Mouse (Mus musculus) heart, postnatal 25 days (tissue): ENCODE measurements around the gene Tdg. TPM values are rescaled to one million over a fixed set of nuclear protein-coding genes. Genes with fewer than 3 reads are reported as not detected.
"Not testable (repeated sequence)": the region's sequence is repeated elsewhere in the genome, so short reads cannot be mapped to it uniquely, and the experiment has no call there.

Experiments used
- DNase-seq: peaks from one replicate; pipeline ENCODE4 v3.0.0; 2022; ENCODE audit warnings: low spot score
- intact Hi-C: fragments of 180-260 bp; cut with DNase I; formaldehyde crosslinking; loops from one replicate; pipeline ENCODE4 v1.15.1; 2025
- total RNA-seq, 2 experiments: library from RNA; stranded (reverse); gene quantifications; 2 replicates each; pipeline ENCODE4 v1.2.3; 2021

The Tdg gene
- total RNA-seq, result 10 to 100 TPM; 15.9 to 18.8 TPM

DNA sequence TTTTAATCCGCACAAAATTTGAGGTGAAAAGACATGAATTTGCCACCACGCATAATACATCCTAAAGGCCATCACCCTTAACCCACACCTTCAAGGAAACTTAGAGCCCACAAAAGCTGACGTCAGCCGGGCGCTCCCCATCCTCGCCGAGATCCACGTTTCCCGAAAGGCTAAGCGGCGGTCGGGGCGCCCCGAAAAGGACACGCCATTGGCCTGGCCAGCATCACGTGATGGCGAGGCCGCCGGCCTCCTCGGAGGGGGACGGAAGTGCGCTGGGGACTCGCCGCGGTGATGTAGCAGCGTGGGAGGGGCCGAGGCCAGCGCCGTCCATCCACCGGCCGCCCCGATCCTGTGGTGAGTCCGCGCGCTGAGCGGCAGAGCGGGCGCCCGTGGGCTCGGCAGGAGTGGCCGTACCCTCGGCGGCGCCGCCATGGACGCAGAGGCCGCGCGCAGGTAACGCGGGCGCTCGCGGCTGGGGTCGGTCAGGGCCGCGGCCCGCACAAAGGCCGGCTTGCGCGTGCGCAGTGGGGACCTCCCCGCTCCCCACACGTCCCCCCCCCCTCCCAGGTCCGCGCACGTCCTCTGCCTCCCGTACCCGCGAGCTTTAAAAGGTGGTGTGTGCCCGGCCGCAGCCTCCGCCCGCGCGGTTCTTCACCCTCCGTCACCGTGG is at the start of gene Tdg:
TSS of gene Tdg (plus strand) at position 243 of the 670 bp plus-strand sequence.
- intact Hi-C loops, result loop anchor here (10.0 kb wide), 2 partner anchors 915 to 1005 kb away; partner anchors contain the start of genes Ankrd24, Sirt6 and Washc4
- peak; percentile 87 for DNase-seq

DNA sequence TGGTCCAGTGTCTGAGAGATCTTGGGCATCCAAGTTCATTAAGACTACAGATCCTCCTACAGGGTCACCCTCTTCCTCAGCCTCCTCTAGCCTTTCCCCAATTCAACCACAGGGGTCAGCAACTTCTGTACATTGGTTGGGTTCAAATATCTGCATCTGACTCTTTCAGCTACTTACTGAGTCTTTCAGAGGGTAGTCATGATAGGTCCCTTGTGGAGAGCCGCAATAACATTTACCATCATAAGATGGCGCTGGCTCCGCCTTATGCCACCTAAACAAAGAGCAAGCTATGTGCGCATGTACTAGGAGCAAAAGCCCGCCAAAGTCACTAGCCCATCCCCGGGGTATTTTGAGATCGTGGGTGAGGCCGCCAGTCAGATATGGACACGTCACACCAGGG is 40.0 kb upstream of the Tdg start:
- DNase-seq, intact Hi-C loops: not testable (repeated sequence)

DNA sequence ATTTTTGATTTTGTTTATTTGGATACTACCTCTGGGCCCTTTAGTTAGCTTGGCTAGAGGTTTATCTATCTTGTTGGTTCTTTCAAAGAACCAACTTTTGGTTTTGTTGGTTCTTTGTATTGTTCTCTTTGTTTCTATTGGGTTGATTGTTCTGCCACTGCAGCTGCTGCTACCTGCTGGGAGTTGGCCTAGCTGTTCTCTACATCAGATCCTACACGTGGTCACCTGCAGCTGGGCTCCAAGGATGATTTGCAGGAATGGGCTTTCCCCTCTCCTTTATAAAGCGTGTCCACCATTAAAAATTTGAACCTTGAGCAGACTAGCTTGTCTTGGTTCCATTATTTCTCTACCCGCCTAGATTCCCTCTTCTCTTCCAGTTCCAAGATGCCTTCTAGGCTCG is 35.2 kb upstream of the Tdg start:
- intact Hi-C loops, DNase-seq: not testable (repeated sequence)

DNA sequence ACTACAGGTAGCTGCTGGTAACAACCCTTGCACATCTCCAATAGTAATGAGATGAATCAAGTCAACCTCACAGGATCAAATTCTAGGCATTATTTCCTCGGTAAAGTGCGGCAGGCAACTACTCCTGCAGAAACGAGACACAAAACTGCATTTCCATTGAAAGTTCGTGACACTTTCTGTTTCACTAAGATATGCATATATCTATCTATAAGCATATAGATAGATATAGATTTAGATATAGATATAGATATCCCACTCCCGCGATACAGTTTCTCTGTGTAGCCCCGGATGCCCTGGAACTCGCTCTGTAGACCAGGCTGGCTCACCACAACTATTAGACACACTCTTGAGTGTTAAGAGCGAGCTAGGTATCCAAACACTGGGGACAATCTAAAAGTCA is 7.4 kb upstream of the Tdg start:
- no peak for DNase-seq
- intact Hi-C loops, result loop anchor here (10.0 kb wide), 2 partner anchors 923 to 997 kb away; partner anchors contain the start of genes Ankrd24, Sirt6 and Washc4

DNA sequence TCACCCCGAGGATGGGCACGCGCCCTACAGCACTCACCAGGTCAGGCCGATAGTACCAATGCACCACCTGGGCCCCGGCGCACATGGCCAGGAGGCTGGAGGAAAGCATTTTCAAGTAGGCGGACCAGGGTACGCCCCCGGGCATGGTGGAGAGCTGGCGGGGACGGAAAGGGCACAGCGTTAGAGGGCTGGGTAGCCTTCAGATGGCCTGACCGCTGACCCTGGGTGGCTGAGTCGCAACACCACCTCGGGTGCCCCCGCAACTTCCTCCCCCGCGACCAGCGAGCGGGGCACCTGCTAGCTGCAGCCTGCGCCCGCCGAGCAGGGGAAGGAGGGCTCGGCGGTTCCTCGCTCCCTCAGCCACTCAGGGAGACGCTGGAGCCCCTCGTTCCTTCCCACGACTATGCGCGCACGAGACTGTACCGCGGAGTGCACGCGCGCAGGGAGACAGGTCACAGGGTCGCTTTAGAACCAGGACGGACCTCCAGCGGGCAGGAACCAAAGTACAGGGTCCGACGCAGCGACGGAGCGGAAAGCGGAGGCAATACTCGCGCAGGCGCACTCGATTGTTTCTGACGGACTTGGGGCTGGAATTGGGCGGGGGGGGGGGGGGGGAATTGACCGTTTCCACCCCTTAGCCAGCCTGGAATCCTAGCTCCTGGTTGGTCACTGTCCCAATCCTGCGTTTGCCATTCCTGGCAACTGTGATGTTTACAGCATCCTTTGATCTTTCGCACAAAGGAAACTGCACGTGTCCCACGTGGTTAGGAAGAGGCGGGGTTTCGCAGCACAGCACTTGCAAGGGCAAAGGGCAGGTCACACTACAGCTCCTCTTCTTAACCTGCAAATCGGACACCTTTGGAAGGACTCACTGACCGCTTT is 6.7 kb upstream of the Tdg start, which contains the start of gene 1190007I07Rik:
TSS of gene 1190007I07Rik (minus strand) at position 558 of the 882 bp plus-strand sequence.
- DNase-seq, result peak; percentile 63
- intact Hi-C loops, result loop anchor here (10.0 kb wide), 2 partner anchors 922 to 998 kb away; partner anchors contain the start of genes Ankrd24, Sirt6 and Washc4

DNA sequence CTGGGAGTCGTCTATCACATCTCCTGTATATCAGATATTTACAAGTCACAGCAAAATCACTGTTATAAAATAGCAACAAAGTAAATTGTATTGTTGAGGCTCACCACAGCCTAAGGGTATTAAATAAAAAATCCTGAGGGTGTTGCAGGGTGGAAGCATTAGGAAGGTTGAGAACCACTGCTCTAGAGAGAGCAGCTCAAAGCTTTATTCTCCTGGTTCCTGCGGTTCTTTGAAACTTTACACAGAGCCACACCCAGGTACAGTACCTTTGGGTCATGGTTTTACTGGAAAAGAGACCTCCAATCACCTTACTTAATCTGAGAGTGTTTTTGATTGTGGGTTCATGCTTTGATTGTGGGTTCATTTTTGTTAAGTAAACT is 6.1 kb upstream of the Tdg start:
- DNase-seq, result not testable (repeated sequence)
- intact Hi-C loops, result loop anchor here (10.0 kb wide), 2 partner anchors 921 to 999 kb away; partner anchors contain the start of genes Ankrd24, Sirt6 and Washc4

DNA sequence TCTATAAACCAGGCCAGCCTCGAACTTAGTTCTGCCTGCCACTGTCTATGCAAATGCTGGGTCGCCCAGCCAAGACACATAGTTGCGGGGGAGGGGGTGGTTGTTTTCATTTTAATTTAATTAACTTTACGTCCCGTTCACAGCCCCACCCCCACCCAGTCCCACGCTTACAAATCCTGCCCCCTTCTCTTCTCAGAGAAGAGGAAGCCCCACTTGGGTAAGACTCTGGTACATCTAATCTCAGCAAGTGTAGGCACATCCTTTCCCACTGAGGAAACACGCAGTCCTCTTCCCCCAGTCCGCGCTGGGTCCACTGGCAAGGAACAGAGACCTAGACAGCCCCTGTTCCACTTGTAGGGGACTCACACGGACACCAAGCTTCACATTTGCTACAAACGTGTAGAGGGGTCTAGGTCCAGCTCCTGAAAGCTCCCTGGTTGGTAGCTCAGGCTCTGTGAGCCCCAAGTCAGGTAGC is 480 bp upstream of the Tdg start:
- no peak for DNase-seq
- intact Hi-C loops, result loop anchor here (10.0 kb wide), 2 partner anchors 916 to 1004 kb away; partner anchors contain the start of genes Ankrd24, Sirt6 and Washc4

DNA sequence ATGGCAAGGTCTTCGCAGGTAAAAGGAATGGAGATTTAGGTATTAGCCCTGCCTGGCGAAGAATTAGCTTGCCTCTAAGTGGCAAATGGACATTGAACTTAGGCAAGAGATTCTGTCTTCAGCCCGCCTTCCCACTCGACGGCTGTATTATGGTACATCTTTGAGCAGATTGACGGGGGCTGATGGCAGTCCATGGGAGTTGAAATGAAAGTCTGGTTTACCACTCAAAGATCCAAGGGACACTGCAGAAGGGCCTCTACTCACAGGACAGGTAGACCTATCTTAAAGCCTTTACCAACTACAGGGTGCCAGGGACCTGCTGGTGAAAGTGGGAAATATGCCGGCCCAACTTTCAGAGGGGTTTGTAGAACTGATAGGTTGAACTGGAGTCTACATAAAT is 869 bp downstream of the Tdg start:
- DNase-seq, result no peak
- intact Hi-C loops, result no loop called here

DNA sequence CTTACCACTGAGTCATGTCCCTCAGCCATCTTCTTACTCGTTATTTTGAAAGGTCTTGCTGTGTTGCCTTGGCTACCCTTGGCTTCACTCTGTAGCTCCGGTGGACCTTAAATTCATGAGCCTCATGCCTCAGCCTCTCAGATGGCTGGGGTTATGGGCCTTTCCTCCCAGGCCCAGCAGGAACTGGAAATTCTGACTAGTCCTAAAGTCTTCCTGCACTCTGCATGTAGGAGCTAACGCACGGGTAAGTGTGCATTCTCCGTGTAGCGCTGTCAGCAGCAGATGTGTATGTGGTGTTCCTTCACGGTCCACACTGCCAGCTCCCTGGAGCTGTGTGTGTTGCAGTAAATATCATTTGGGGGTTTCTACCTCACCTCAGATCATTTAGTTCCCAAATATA is 1.5 kb downstream of the Tdg start:
- DNase-seq, result no peak
- intact Hi-C loops, result no loop called here

DNA sequence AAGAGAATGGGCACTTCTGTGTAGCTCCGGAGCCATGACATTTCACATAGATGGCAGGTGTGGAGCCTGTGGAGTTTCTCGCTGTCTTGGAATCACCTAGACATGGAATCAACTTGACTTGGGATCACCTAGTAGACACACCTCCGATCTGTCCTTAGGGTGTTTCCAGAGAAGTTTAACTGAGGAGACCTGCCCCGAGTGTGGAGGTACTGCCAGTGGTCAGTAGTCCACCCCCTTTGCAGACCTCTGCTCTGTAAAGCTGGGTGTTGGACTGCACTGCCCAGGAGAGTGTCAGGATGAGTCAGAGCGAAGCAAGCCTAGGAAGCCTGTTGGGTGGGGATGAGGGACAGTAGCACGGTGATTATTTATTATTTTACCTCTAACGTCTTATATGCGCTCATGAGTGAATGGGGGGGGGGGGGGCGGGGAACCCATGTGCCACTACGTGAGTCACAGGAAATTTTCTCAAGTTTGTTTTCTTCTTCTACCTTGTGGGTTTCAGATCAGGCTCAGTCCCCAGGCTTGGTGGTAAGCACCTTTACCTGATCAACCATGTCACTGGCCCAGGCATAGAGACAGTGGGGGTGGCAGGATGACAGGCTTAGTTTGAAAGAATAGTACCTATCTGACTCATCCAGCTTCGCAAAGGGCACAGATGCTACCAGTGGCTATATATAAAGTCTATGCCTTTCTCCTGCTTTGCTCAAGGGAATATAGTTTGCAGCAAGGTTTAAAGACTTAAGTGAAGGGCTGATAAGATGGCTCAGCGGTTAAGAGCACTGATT is 3.1 kb downstream of the Tdg start:
- no peak for DNase-seq
- intact Hi-C loops, result loop anchor here (2.0 kb wide), 1 partner anchor 66 kb away; no protein-coding TSS in a partner anchor

DNA sequence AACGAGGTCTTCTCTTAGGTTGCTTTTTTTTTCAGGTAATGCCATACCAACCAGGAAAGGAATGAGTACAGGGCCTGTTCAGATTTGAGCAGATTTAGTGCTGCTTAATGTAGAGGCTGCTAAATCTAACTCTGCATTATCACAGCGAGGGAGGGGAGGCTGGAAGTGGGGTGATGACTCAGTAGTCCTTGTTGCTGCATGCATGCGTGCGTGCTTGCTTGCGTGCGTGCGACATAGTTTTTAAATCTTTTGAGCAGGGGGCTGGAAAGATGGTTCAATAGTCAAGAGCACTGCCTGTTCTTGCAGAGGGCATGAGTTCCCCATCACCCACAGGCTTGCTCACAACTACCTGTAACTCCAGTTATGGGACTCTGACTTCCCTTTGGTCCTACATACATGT is 4.7 kb downstream of the Tdg start:
- intact Hi-C loops, result no loop called here
- DNase-seq, result no peak

DNA sequence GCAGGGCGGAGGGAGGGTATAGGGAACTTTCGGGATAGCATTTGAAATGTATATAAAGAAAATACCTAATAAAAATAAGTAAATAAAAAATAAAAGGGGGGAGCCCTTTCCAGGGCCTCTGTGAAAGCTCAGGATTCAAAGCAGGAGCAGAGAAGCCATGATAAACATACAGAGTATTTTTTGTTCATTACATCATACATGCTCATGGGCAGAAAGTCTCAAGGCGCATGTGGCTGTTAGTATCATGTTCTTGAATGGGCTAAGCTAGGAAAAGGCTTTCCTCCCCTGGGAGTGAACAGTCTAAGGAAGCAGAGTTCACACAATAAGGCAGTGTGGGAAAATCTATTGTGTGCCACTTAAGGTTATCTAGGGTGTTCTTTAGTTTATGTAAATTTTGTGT is 6.7 kb downstream of the Tdg start:
- no peak for DNase-seq
- intact Hi-C loops, result no loop called here

DNA sequence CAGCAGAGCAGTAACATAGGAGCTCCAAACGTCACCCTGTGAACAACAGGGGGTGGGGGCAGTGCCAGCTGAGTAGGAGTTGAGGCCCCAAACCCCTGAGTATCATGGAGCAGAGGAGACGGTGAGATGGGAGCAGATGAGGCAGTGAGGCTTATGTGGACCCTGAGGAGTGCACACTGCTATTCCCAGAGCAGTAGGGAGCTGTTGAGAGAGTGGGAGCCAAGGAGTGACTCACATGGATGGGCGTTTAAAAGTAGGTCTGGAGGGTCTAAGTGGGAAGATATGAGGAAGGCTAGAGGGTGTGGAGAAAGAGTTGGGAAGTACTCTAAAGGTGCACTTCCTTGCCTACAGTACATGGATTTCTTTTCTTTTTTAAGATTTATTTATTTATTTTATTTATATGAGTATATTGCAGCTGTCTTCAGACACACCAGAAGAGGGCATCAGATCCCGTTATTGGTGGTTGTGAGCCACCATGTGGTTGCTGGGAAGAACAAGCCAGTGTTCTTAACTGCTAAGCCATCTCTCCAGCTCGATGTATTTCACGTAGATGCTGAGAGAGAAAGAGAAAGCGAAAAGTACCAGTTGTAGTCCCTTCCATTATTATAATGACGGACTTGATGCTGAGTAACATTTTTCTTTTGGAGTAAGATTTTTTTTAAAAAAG is 9.5 kb downstream of the Tdg start:
- intact Hi-C loops, result no loop called here
- DNase-seq, result no peak

DNA sequence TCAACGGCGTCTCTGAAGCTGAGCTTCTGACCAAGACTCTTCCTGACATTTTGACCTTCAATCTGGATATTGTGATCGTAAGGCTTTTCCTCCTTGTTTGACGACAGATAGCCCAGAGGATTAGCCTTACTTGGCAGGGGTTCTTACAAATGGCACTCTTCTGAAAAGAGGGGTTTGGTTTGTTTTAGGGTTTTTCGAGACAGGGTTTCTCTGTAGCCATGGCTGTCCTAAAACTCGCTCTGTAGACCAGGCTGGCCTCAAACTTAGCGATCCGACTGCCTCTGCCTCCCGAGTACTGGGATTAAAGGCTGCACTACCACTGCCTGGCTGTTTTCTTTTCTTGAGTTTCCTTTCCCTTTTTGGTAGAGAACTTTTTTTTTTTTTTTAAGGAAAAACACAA is 11.9 kb downstream of the Tdg start:
- no peak for DNase-seq
- intact Hi-C loops, result no loop called here

DNA sequence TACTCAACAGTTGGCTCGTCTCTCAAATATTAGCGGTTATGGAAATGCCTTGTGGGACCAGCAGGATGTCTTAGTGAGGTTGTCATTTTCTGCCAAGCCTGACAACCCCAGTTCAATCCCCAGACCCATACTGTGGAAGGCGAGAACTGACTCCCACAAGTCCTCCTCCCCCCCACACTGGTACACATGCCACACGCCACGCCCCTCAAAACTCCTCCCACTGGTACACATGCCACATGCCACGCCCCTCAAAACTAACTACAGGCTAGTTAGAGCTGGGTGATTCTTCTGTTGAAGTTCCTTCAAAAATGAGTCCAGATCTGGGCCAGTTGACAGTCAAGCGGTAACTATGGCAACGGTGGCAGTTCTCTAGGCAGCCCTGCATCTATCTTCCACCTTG is 16.5 kb downstream of the Tdg start:
- DNase-seq, result no peak
- intact Hi-C loops, result no loop called here

DNA sequence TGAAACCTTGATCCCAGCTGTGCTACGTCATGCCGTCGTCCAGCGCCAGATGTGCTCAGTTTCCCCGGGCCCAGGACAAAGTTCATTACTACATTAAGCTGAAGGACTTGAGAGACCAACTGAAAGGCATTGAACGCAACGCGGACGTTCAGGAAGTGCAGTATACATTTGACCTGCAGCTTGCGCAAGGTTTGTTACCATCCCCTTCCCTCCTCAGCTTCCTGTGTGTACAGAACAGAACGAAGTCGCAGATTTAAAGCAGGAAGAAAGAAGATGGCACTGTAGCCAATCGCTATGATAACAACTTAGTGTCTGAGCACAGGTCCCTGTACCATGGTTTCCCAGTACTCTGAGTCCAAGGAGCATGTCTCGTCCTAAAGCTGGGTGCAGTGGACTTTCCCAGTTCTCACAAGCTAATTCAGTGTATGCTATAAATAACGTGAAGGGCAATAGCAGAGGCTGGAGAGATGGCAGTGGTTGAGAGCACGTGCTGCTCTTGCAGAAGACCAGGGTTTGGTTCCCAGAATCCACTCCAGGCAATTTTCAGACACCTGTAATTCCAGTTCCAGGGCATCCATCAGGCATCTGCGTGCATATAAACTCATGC is 17.7 kb downstream of the Tdg start:
- DNase-seq, result no peak
- intact Hi-C loops, result no loop called here

DNA sequence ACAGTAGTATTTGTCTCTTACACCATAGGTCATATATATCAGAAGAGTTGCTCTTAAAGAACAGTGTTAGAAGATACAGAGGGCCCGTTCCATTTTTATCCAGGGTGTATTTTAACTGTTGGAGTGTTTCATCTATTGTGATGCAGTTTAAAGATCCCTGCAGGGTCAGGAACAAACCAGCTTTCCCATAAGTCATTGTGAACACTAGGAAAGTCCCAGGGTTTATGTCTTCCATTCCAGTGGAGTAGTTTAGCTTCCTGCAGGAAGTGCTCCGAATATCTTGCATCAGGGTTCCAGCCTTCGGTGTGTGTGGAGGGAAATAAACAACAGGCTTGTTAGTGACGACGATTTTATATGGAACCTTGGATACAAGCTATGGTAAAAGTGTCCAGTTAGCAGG is 21.6 kb downstream of the Tdg start:
- intact Hi-C loops, result no loop called here
- DNase-seq, result no peak

DNA sequence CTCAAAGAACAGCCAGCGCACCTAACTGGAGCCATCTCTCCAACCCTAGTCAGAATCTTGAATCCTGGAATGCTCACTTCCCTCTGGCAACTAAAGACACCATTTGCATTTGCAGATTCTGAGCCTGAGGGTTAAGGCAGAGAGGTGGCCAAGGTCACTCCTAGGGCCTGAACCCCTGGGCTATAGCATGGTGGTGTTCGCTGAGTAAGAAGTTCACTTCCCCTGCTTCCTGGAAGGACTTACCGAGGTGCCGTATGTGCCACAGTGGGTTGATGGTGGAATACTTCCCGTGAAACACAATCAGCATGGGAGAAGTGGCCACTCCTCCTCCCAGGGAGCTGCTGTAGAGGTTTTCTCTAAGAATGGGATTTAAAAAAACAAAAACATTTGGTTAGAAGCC is 23.0 kb downstream of the Tdg start:
- no peak for DNase-seq
- intact Hi-C loops, result no loop called here

DNA sequence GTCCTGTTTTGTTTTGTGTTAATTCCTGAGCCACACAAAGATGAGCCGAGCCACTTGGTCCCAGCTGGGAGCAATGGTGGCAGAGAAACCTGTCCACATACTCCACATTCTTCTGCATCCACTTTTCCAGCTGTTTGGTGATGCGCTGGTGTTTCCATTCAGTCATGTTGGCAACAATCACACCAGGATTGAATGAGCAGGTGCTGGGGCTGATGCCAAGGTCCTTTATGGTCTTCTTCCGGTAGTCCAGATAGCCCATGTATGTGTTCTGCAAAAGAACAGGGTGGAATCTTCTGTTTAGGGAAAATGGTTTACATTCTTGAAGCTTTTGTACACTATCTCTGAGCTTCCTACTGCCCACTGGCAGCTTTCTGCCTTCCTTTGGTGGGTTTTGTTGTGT is 25.0 kb downstream of the Tdg start:
- intact Hi-C loops, result no loop called here
- no peak for DNase-seq
